Mouse (Mus musculus): Measurements from ENCODE around the gene Ccdc47. TPM values are rescaled to one million over a fixed set of nuclear protein-coding genes. Genes with fewer than 3 reads are reported as not detected.
A peak's percentile ranks its signal among the peaks of the same experiment; 100 is the strongest.
"Not testable (repeated sequence)": the region's sequence is repeated elsewhere in the genome, so short reads cannot be mapped to it uniquely, and the experiment has no call there.

The Ccdc47 gene
- polyA plus RNA-seq, 1 experiment, result 16.6 TPM

DNA sequence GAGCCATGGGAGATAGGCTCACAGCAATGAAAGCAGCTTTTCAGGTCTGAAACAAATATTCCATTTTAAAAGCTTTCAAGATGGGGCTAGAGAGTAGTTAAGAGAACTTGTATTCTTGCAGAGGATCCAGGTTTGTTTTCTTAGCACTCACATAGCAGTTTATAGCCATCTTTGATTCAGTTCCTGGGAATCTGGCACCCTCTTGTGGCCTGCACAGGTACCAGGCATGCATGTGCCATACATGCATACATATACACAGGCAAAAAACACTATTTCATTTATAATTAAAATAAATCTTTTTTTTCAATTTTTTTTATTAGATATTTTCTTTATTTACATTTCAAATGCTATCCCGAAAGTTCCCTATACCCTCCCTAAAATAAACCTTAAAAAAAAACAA lies 30.7 kb upstream of the Ccdc47 start:
- Histone ChIP-seq H3K4me3 (ENCODE audit: insufficient read depth, poor library complexity, severe bottlenecking) (no peak overlapping the region), H3K36me3 (ENCODE audit: control insufficient read depth, insufficient read depth) (peaks cover 100% of the 10 kb centered on the region), H3ac (ENCODE audit: control insufficient read depth, insufficient read length, low read depth) (no peak overlapping the region), H3K79me3 (ENCODE audit: low read depth) (no peaks in the 10 kb centered on the region), H3K79me2 (ENCODE audit: control insufficient read depth, insufficient read depth) (peaks cover 19% of the 10 kb centered on the region), H3K27me3 (ENCODE audit: control insufficient read depth, insufficient read depth, insufficient read length) (no peaks in the 10 kb centered on the region)
- TF ChIP-seq CEBPB (IDR thresholded peaks at IDR 0.05; ENCODE audit: low read depth) (no peak), MYOG (IDR thresholded peaks at IDR 0.05; ENCODE audit: control insufficient read depth, extremely low read depth, insufficient read length) (no peak), MAX (IDR thresholded peaks at IDR 0.05) (no peak), CTCF (IDR thresholded peaks at IDR 0.05; ENCODE audit: control insufficient read depth, insufficient read depth, insufficient read length) (no peak), FOSL1 (IDR thresholded peaks at IDR 0.05; ENCODE audit: insufficient read depth, low read length, poor library complexity, severe bottlenecking) (no peak), MYOD1 (IDR thresholded peaks at IDR 0.05; ENCODE audit: control insufficient read depth, insufficient read length, low read depth) (no peak), USF1 (IDR thresholded peaks at IDR 0.05; ENCODE audit: low read depth) (no peak)

- H3ac ChIP-seq (ENCODE audit: control insufficient read depth, insufficient read length, low read depth); H3K79me3 ChIP-seq (ENCODE audit: low read depth); H3K27me3 ChIP-seq (ENCODE audit: control insufficient read depth, insufficient read depth, insufficient read length); H3K79me2 ChIP-seq (ENCODE audit: control insufficient read depth, insufficient read depth); H3K4me3 ChIP-seq (ENCODE audit: insufficient read depth, poor library complexity, severe bottlenecking): not testable (repeated sequence)
- peaks cover 95% of the 10 kb centered on the region for H3K36me3 ChIP-seq (ENCODE audit: control insufficient read depth, insufficient read depth)
Measured at GRCm38 (mm10) chr11:106233978-106234377, 17.8 kb upstream of the Ccdc47 start.

DNA sequence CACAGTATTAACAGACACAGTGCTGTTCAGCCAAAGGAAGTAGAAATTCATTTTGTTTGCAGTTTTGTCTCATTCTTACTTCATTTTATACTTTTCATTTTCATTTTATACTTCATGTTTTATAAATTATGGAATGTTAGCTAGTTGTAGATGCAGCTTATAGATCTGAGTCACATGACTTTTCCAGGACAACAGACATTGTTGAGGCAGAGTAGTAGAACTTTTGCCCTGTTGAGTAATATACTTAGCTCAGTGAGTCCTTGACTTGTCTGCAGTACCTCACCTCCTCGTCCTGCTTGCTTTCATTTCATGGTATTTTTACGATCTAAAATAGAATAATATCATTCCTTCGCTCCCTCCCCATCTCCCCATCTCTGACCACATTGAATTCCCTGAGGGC lies 4.5 kb upstream of the Ccdc47 start:
- Histone ChIP-seq H3K36me3 (ENCODE audit: control insufficient read depth, insufficient read depth) (peaks cover 22% of the 10 kb centered on the region), H3ac (ENCODE audit: control insufficient read depth, insufficient read length, low read depth) (no peak overlapping the region), H3K79me2 (ENCODE audit: control insufficient read depth, insufficient read depth) (peaks cover 97% of the 10 kb centered on the region), H3K27me3 (ENCODE audit: control insufficient read depth, insufficient read depth, insufficient read length) (no peaks in the 10 kb centered on the region), H3K79me3 (ENCODE audit: low read depth) (peaks cover 82% of the 10 kb centered on the region), H3K4me3 (ENCODE audit: insufficient read depth, poor library complexity, severe bottlenecking) (no peak overlapping the region)
- no peak for TF ChIP-seq CEBPB (IDR thresholded peaks at IDR 0.05; ENCODE audit: low read depth)
- TF ChIP-seq MYOG (IDR thresholded peaks at IDR 0.05; ENCODE audit: control insufficient read depth, extremely low read depth, insufficient read length), result no peak
- TF ChIP-seq CTCF (IDR thresholded peaks at IDR 0.05; ENCODE audit: control insufficient read depth, insufficient read depth, insufficient read length), result no peak
- no peak for TF ChIP-seq USF1 (IDR thresholded peaks at IDR 0.05; ENCODE audit: low read depth)
- TF ChIP-seq MAX (IDR thresholded peaks at IDR 0.05), result no peak
- no peak for TF ChIP-seq FOSL1 (IDR thresholded peaks at IDR 0.05; ENCODE audit: insufficient read depth, low read length, poor library complexity, severe bottlenecking)
- no peak for TF ChIP-seq MYOD1 (IDR thresholded peaks at IDR 0.05; ENCODE audit: control insufficient read depth, insufficient read length, low read depth)

GRCm38 (mm10) chr11:106216730-106217490 lies 766 bp upstream of the Ccdc47 start, which contains the start of gene Ddx42:
Gene Ddx42 (plus strand): TSS chr11:106216926.
- Histone ChIP-seq H3K36me3 (ENCODE audit: control insufficient read depth, insufficient read depth) (peaks cover 26% of the 10 kb centered on the region), H3K79me3 (ENCODE audit: low read depth) (peaks cover 85% of the 10 kb centered on the region), H3K4me3 (ENCODE audit: insufficient read depth, poor library complexity, severe bottlenecking) (peak within 1 kb of the TSS; percentile 99), H3K79me2 (ENCODE audit: control insufficient read depth, insufficient read depth) (peaks cover 97% of the 10 kb centered on the region), H3ac (ENCODE audit: control insufficient read depth, insufficient read length, low read depth) (peak within 1 kb of the TSS; percentile 94), H3K27me3 (ENCODE audit: control insufficient read depth, insufficient read depth, insufficient read length) (no peaks in the 10 kb centered on the region)
- TF ChIP-seq MYOG (IDR thresholded peaks at IDR 0.05; ENCODE audit: control insufficient read depth, extremely low read depth, insufficient read length) (no peak), USF1 (IDR thresholded peaks at IDR 0.05; ENCODE audit: low read depth) (no peak), MAX (IDR thresholded peaks at IDR 0.05) (no peak)

- Histone ChIP-seq H3K4me3 (ENCODE audit: insufficient read depth, poor library complexity, severe bottlenecking) (peak overlapping the region; percentile 99), H3ac (ENCODE audit: control insufficient read depth, insufficient read length, low read depth) (peak overlapping the region; percentile 72), H3K79me2 (ENCODE audit: control insufficient read depth, insufficient read depth) (peaks cover 91% of the 10 kb centered on the region), H3K79me3 (ENCODE audit: low read depth) (peaks cover 72% of the 10 kb centered on the region), H3K36me3 (ENCODE audit: control insufficient read depth, insufficient read depth) (peaks cover 39% of the 10 kb centered on the region), H3K27me3 (ENCODE audit: control insufficient read depth, insufficient read depth, insufficient read length) (no peaks in the 10 kb centered on the region)
- no peak for TF ChIP-seq MYOD1 (IDR thresholded peaks at IDR 0.05; ENCODE audit: control insufficient read depth, insufficient read length, low read depth)
- TF ChIP-seq USF1 (IDR thresholded peaks at IDR 0.05; ENCODE audit: low read depth), result no peak
- TF ChIP-seq MAX (IDR thresholded peaks at IDR 0.05), result no peak
- TF ChIP-seq FOSL1 (IDR thresholded peaks at IDR 0.05; ENCODE audit: insufficient read depth, low read length, poor library complexity, severe bottlenecking), result no peak
- no peak for TF ChIP-seq CTCF (IDR thresholded peaks at IDR 0.05; ENCODE audit: control insufficient read depth, insufficient read depth, insufficient read length)
- no peak for TF ChIP-seq MYOG (IDR thresholded peaks at IDR 0.05; ENCODE audit: control insufficient read depth, extremely low read depth, insufficient read length)
Measured at GRCm38 (mm10) chr11:106215450-106215859, 689 bp downstream of the Ccdc47 start.

GRCm38 (mm10) chr11:106214856-106215255 lies 1.3 kb downstream of the Ccdc47 start:
- H3K4me3 ChIP-seq (ENCODE audit: insufficient read depth, poor library complexity, severe bottlenecking), result peak overlapping the region; percentile 99
- H3K79me3 ChIP-seq (ENCODE audit: low read depth), result peaks cover 66% of the 10 kb centered on the region
- H3K36me3 ChIP-seq (ENCODE audit: control insufficient read depth, insufficient read depth), result peaks cover 43% of the 10 kb centered on the region
- no peaks in the 10 kb centered on the region for H3K27me3 ChIP-seq (ENCODE audit: control insufficient read depth, insufficient read depth, insufficient read length)
- peaks cover 85% of the 10 kb centered on the region for H3K79me2 ChIP-seq (ENCODE audit: control insufficient read depth, insufficient read depth)
- TF ChIP-seq FOSL1 (IDR thresholded peaks at IDR 0.05; ENCODE audit: insufficient read depth, low read length, poor library complexity, severe bottlenecking) (no peak), USF1 (IDR thresholded peaks at IDR 0.05; ENCODE audit: low read depth) (no peak), CTCF (IDR thresholded peaks at IDR 0.05; ENCODE audit: control insufficient read depth, insufficient read depth, insufficient read length) (no peak)
- H3ac ChIP-seq (ENCODE audit: control insufficient read depth, insufficient read length, low read depth), result peak overlapping the region; percentile 48
